Mouse (Mus musculus) cerebellum, adult 2 months (tissue): Measurements from ENCODE around the gene Spesp1. TPM values are rescaled to one million over a fixed set of nuclear protein-coding genes. Genes with fewer than 3 reads are reported as not detected.
A peak's percentile ranks its signal among the peaks of the same experiment; 100 is the strongest.

Source experiments
- DNase-seq, 2 experiments: peaks; one replicate each; pipeline ENCODE4 v3.0.0; 2021
- H3K27ac ChIP-seq: fragments of 200-500 bp; 2 replicates; pipeline ENCODE4 v1.5.1; 2012; ENCODE audit warnings: low read length, control low read depth, inconsistent platforms; ENCODE audit not compliant: insufficient read depth
- H3K27me3 ChIP-seq: fragments of 200-500 bp; 2 replicates; pipeline ENCODE4 v1.6.1; 2012; ENCODE audit warnings: inconsistent platforms, mild to moderate bottlenecking, low read length, moderate library complexity; ENCODE audit not compliant: control insufficient read depth, insufficient read depth
- H3K4me1 ChIP-seq: fragments of 200-500 bp; 2 replicates; pipeline ENCODE4 v1.6.1; 2011; ENCODE audit warnings: low read length; ENCODE audit not compliant: control insufficient read depth, insufficient read depth
- H3K4me3 ChIP-seq: fragments of 200-500 bp; replicated peaks from 2 replicates; pipeline ENCODE3; 2011; ENCODE audit warnings: mild to moderate bottlenecking, low read depth, low read length, control low read depth; ENCODE audit not compliant: insufficient read depth
- CTCF ChIP-seq: fragments of 200-500 bp; IDR thresholded peaks from 2 replicates; pipeline ENCODE4 v1.5.1; 2011; ENCODE audit warnings: low read depth, mild to moderate bottlenecking, control low read depth, low read length, moderate library complexity, borderline replicate concordance; ENCODE audit not compliant: insufficient read depth
- POLR2A ChIP-seq: fragments of 200-500 bp; IDR thresholded peaks from 2 replicates; pipeline ENCODE4 v1.6.1; 2011; ENCODE audit warnings: low read length, control low read depth, borderline replicate concordance; ENCODE audit not compliant: insufficient read depth
- WGBS: fragments of 180-500 bp; shearing (Covaris S2); methylation state at CpG from one replicate; pipeline ENCODE4 v1.1.7; 2018; 5-methylcytosine and 5-hydroxymethylcytosine counted together
- polyA plus RNA-seq: library from polyadenylated mRNA; depleted of rRNA; stranded (reverse); fragments of >200 nt; gene quantifications from 2 replicates; pipeline ENCODE4 v1.2.3, GENCODE M21; 2012; rRNA removed

Spesp1 gene
- polyA plus RNA-seq, result not detected in 2 replicates

DNA sequence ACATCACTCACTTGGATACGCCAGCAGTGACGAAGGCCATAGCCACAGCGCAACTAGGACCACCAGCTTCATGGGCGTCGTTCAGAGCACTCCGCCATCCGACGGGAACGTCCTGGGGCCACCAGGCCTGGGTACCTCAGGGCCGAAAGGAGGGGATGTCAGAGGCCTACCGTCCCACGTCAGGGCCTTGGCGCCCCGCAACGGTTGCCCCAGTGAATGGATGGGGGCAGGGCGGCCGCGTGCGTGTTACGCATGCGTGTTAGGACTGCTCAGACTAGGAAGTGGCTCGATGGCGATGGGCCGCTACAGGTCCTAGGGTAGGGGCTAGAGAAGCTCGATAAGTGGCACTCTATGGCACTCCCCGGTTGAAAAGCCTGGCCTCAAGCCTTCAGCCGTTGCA lies at the start of gene Spesp1:
Gene Spesp1, minus strand, starts transcription at position 218 of the 400 bp plus-strand sequence.
- H3K27ac ChIP-seq, result no peak within 1 kb of the TSS
- DNase-seq, result no peak
- no peaks in the 10 kb centered on the region for H3K27me3 ChIP-seq
- H3K4me3 ChIP-seq, result no peak within 1 kb of the TSS
- 89% methylated on average over 27 of the region's 27 CpGs for WGBS
- no peaks in the 10 kb centered on the region for H3K4me1 ChIP-seq
- TF ChIP-seq CTCF, result no peak
- no peak for TF ChIP-seq POLR2A

DNA sequence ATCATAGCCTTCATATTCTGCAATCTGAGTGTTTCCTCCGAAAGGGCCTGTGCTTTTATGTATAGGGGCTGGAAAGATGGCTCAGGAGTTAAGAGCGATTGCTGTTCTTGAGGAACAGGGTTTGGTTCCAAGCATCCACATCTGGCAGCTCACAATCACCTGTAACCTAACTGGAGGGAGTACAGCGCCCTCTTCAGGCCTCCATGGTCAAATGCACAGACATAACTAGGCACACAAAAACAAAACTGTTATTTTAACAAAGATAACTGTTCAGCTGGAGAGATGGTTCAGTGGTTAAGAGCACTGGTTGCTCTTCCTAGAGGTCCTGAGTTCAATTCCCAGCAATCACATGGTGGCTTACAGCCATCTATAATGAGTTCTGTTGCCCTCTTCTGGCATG lies 44.0 kb upstream of the Spesp1 start:
- no peaks in the 10 kb centered on the region for H3K27me3 ChIP-seq
- H3K4me1 ChIP-seq, result no peaks in the 10 kb centered on the region
- no peak overlapping the region for H3K27ac ChIP-seq
- H3K4me3 ChIP-seq, result no peak overlapping the region
- TF ChIP-seq CTCF (no peak), POLR2A (no peak)
- WGBS, result 81% methylated on average over 3 of the region's 3 CpGs
- no peak for DNase-seq

DNA sequence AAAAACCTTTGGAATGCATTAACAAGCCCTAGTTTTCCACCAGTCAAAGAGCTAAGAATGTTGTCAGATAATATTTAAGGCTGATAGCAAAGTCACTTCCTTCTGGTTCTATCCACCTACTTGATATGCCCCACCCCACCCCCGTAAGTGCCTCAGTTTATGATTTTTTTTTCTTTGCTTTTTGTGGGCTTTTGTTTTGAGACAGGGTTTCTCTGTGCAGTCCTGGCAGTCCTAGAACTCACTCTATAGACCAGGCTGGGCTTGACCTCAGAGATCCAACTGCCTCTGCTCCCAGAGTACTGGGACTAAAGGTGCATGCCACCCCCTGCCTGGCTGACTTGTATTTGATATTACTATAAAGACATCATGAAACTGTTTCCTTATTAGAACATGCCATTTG lies 41.8 kb upstream of the Spesp1 start:
- H3K27me3 ChIP-seq, result no peaks in the 10 kb centered on the region
- H3K4me3 ChIP-seq, result no peak overlapping the region
- 92% methylated on average over 1 of the region's 1 CpGs for WGBS
- no peak for TF ChIP-seq POLR2A
- TF ChIP-seq CTCF, result no peak
- no peak overlapping the region for H3K27ac ChIP-seq
- no peaks in the 10 kb centered on the region for H3K4me1 ChIP-seq
- DNase-seq, result no peak

DNA sequence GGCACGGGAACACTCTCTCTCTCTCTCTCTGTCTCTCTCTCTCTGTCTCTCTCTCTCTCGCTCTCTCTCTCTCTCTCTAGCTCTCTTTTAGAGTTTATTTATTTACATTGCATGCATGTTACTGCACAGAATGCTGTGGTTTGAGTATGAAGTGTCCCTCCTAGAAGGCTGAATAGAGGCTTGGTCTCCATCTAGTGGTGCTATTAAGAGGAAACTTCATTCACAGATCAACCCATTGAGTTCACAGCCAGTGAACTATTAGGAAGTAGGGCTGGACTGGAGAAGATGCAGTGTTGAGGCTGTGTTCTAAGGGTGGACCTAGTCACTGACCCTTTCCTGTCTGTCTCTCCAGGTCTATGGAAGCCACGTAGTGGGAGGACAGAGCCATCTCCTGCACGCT lies 36.7 kb upstream of the Spesp1 start:
- no peak overlapping the region for H3K4me3 ChIP-seq
- no peaks in the 10 kb centered on the region for H3K4me1 ChIP-seq
- no peaks in the 10 kb centered on the region for H3K27me3 ChIP-seq
- no peak for TF ChIP-seq POLR2A
- no peak for TF ChIP-seq CTCF
- no peak overlapping the region for H3K27ac ChIP-seq
- 85% methylated on average over 4 of the region's 4 CpGs for WGBS
- DNase-seq, result no peak

DNA sequence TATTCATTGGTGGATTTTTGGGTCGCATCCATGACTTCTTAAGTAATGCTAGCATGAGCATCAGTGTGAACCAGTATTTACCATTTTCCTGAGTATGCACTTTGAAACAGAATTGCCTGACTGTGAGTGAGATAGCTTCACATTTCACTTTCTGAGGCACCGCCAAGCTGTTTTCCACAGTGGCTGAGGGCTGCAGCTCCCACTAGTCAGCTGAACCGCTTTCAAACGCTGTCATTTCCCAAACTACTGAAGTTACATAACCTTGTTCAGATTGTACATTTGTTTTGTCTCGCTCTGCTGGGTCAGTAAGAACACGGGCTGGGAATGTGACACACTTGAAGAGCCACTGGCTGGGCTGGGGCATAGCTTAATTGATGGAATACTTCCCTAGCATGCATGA lies 33.5 kb upstream of the Spesp1 start:
- H3K27ac ChIP-seq, result no peak overlapping the region
- no peak for TF ChIP-seq POLR2A
- no peak for TF ChIP-seq CTCF
- H3K4me3 ChIP-seq, result no peak overlapping the region
- no peaks in the 10 kb centered on the region for H3K27me3 ChIP-seq
- DNase-seq, result no peak
- H3K4me1 ChIP-seq, result no peaks in the 10 kb centered on the region
- 91% methylated on average over 6 of the region's 6 CpGs for WGBS

DNA sequence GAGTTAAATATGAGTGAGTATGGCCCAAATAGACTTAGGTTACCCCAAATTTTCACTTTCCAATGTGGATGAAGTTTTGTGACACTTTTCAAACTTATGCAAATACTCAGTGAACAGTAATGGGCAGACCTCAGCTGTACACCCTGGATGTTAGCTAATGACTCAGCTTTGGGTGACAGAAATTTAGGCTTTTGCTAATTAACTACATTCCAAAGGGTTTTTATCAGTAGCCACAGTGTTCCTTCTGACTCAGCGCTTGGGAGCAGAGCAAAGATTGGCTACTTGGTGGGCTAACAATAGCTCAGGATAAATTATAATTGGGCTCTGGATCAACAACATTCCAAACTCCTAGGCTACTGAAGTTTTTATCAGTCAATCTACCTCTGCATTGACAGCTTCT lies 14.9 kb upstream of the Spesp1 start:
- Histone ChIP-seq H3K27ac (no peak overlapping the region), H3K4me1 (no peaks in the 10 kb centered on the region), H3K4me3 (no peak overlapping the region), H3K27me3 (no peaks in the 10 kb centered on the region)
- 83% methylated on average over 1 of the region's 1 CpGs for WGBS
- TF ChIP-seq POLR2A, result no peak
- DNase-seq, result no peak

DNA sequence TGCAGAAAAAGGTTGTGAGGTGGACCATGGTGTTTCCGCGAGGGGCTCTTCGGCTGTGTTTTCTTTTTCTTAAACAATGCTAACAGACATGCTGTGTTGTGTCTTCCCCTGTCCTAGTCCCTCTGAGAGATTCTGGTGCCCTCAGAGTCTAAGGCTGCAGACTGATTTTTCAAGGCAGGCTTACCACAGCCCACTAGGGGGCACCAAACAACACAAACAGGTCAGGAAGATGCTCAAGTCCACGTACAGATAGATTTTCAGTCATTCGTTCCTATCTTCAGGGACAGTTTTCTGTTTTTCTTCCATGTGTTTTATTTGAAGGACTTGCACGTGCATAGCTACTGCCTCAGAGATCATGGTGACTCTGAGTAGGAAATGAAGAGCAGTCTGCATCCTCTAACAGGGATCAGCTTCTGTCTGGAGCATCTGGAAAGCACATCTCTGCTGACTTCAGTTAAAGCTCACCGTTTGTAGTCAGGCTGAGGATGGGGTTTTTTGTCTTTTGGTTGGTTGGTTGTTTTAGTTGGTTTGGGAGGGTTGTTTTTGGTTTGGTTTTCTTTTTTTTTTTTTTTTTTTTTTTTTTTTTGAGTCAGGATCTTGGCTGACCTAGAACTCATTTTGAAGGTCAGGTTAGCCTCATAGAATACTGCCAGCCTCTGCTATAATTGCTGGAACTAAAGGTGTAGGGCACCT lies 13.1 kb upstream of the Spesp1 start:
- Histone ChIP-seq H3K27ac (no peak overlapping the region), H3K4me3 (no peak overlapping the region), H3K27me3 (no peaks in the 10 kb centered on the region), H3K4me1 (no peaks in the 10 kb centered on the region)
- TF ChIP-seq CTCF, result peak; percentile 92
- no peak for TF ChIP-seq POLR2A
- WGBS, result 25% methylated on average over 7 of the region's 7 CpGs
- DNase-seq, result peak; percentile 83 to 88

DNA sequence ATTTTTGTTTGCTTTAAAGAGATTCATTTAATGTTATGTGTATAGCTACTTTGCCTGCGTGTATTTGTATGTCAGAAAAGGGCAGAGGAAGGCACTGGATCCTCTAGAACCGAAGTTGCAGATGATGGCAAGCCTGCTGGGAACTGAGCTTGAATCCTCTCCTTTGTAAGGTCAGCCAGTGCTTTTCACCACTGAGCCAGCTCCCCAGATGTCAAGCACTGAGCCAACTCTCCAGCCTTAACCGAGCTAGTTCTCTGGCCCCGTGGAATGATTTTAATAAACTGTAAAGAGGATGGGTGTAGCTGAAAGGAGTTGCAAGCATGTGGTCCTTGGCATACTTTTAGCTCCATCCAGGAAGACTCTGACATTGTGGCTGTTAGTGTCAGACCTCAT lies 5.6 kb upstream of the Spesp1 start:
- TF ChIP-seq POLR2A (no peak), CTCF (no peak)
- DNase-seq, result no peak
- WGBS, result 70% methylated on average over 4 of the region's 4 CpGs
- Histone ChIP-seq H3K27me3 (no peaks in the 10 kb centered on the region), H3K4me3 (no peak overlapping the region), H3K4me1 (no peaks in the 10 kb centered on the region), H3K27ac (no peak overlapping the region)
